Mouse (Mus musculus): ENCODE measurements at regions not wholly inside any gene's neighbourhood (a gene's known extent, or its start where the extent isn't known, plus 50 kb on each side); places are given as distances from the start of the nearest gene placed in this dataset.

- TF ChIP-seq CTCF (IDR thresholded peaks at IDR 0.05; ENCODE audit: extremely low read depth, insufficient read depth, insufficient read length, insufficient replicate concordance): no peak
- TF ChIP-seq POLR2A (IDR thresholded peaks at IDR 0.05; ENCODE audit: low read depth, low read length): no peak
Measured at GRCm38 (mm10) chr2:79532610-79533160, 76.1 kb upstream of the Cerkl start.

Data from spleen, adult 2 months (tissue).